Mouse (Mus musculus): ENCODE data around the gene Csnk1g1. TPM values are rescaled to one million over a fixed set of nuclear protein-coding genes. Genes with fewer than 3 reads are reported as not detected.

Gene Csnk1g1
- polyA plus RNA-seq, 1 experiment = 69.5 TPM

DNA sequence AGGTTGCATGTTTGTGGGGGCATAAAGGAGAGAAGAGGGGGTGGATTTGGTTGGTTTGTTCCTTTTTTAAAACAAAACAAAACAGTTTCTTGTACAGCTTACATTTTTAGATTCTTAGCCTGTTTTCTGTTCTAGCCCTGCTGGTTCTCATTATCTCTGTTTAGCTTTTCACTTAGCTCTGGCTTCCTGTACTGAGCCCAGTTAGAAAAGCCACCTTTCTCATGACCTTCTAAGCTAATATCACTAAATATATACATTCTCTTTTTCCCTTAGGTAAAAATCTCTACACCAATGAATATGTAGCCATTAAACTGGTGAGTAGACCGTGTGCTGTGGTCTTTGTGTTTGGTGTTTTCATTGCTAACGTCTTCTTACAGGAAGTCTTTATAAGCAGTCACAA lies 64.5 kb downstream of the Csnk1g1 start:
- Histone ChIP-seq H3K27ac (ENCODE audit: insufficient read depth, low read length) (no peak overlapping the region), H3K4me1 (ENCODE audit: control insufficient read depth, insufficient read depth, low read length) (no peaks in the 10 kb centered on the region), H3K4me3 (ENCODE audit: low read depth, low read length) (no peak overlapping the region), H3K9ac (ENCODE audit: low read depth, poor library complexity, severe bottlenecking) (no peak overlapping the region), H3K36me3 (ENCODE audit: control insufficient read depth, insufficient read depth, low read length, poor library complexity, severe bottlenecking) (no peaks in the 10 kb centered on the region), H3K27me3 (ENCODE audit: control insufficient read depth, insufficient read depth, low read length, poor library complexity, severe bottlenecking) (no peaks in the 10 kb centered on the region), H3K9me3 (replicated peaks; ENCODE audit: control insufficient read depth, insufficient read depth, low read length, poor library complexity, severe bottlenecking) (no peaks in the 10 kb centered on the region)
- TF ChIP-seq CTCF (IDR thresholded peaks at IDR 0.05; ENCODE audit: low read depth, low read length) (no peak), POLR2A (IDR thresholded peaks at IDR 0.05; ENCODE audit: insufficient read depth, low read length) (no peak), EP300 (IDR thresholded peaks at IDR 0.05; ENCODE audit: insufficient read depth, low read depth, low read length) (no peak)

DNA sequence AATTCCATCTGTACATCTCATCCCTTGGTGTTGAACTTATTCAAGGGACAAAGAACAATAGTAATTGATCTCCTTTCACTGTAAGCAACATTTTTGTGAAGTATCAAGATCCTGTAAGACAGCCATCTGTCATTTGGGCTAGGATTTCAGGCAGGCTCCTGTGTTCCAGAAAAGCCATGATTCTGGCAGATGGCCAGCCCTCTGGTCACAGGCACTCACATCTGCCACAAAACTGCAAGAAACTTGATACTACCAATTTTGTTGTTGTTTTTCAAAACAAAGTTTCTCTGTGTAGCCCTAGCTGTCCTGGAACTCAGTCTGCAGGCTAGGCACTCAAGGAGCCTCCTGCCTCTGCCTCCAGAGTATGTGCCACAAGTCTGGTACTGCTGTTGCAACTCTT lies 67.2 kb downstream of the Csnk1g1 start:
- H3K4me1 ChIP-seq (ENCODE audit: control insufficient read depth, insufficient read depth, low read length) = no peaks in the 10 kb centered on the region
- H3K36me3 ChIP-seq (ENCODE audit: control insufficient read depth, insufficient read depth, low read length, poor library complexity, severe bottlenecking) = no peaks in the 10 kb centered on the region
- H3K9me3 ChIP-seq (replicated peaks; ENCODE audit: control insufficient read depth, insufficient read depth, low read length, poor library complexity, severe bottlenecking) = no peaks in the 10 kb centered on the region
- no peak overlapping the region for H3K27ac ChIP-seq (ENCODE audit: insufficient read depth, low read length)
- TF ChIP-seq EP300 (IDR thresholded peaks at IDR 0.05; ENCODE audit: insufficient read depth, low read depth, low read length) = no peak
- no peak for TF ChIP-seq CTCF (IDR thresholded peaks at IDR 0.05; ENCODE audit: low read depth, low read length)
- no peak for TF ChIP-seq POLR2A (IDR thresholded peaks at IDR 0.05; ENCODE audit: insufficient read depth, low read length)
- no peak overlapping the region for H3K4me3 ChIP-seq (ENCODE audit: low read depth, low read length)
- H3K27me3 ChIP-seq (ENCODE audit: control insufficient read depth, insufficient read depth, low read length, poor library complexity, severe bottlenecking) = no peaks in the 10 kb centered on the region
- no peak overlapping the region for H3K9ac ChIP-seq (ENCODE audit: low read depth, poor library complexity, severe bottlenecking)

DNA sequence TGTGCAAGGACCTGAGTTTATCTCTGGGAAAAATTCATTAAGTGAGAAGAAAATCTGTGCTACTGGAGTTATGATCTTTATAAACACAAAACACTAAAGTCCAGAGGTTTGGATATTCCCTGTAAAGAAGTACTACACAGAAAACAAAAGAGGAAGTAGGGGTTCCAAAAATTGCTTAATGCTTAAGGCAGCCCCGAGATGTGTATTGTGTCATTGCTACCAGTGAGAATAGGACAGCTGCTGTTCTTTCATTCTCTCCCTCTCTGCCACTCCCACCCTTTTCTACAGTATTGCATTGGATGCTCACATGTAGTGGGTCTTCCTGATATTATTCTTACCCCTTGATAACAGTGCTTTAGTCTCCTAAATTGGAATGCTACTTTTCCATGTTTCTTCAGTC lies 74.1 kb downstream of the Csnk1g1 start:
- no peak overlapping the region for H3K9ac ChIP-seq (ENCODE audit: low read depth, poor library complexity, severe bottlenecking)
- H3K4me1 ChIP-seq (ENCODE audit: control insufficient read depth, insufficient read depth, low read length) = no peaks in the 10 kb centered on the region
- no peak overlapping the region for H3K4me3 ChIP-seq (ENCODE audit: low read depth, low read length)
- no peaks in the 10 kb centered on the region for H3K36me3 ChIP-seq (ENCODE audit: control insufficient read depth, insufficient read depth, low read length, poor library complexity, severe bottlenecking)
- H3K9me3 ChIP-seq (replicated peaks; ENCODE audit: control insufficient read depth, insufficient read depth, low read length, poor library complexity, severe bottlenecking) = no peaks in the 10 kb centered on the region
- H3K27ac ChIP-seq (ENCODE audit: insufficient read depth, low read length) = no peak overlapping the region
- no peak for TF ChIP-seq POLR2A (IDR thresholded peaks at IDR 0.05; ENCODE audit: insufficient read depth, low read length)
- no peak for TF ChIP-seq EP300 (IDR thresholded peaks at IDR 0.05; ENCODE audit: insufficient read depth, low read depth, low read length)
- TF ChIP-seq CTCF (IDR thresholded peaks at IDR 0.05; ENCODE audit: low read depth, low read length) = no peak
- no peaks in the 10 kb centered on the region for H3K27me3 ChIP-seq (ENCODE audit: control insufficient read depth, insufficient read depth, low read length, poor library complexity, severe bottlenecking)

DNA sequence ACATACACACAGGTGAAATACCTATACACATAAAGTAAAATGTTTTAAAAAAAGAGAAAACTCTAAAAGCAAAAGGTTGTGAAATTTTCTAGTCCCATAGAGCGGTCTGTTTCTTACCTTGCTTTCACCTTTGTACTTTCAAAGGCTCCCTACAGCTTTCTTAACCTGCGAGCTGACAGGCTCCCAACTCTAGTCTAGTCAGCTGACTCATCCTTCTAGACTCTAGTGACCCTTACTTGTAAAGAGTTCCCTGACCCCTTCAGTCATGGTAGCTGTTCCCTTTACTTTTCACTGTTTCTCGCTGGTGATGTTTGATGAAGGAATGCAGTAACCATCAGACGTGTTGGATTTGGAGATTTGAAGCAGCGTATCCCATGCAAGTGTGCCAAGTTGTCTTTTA lies 78.3 kb downstream of the Csnk1g1 start:
- TF ChIP-seq EP300 (IDR thresholded peaks at IDR 0.05; ENCODE audit: insufficient read depth, low read depth, low read length) (no peak), CTCF (IDR thresholded peaks at IDR 0.05; ENCODE audit: low read depth, low read length) (no peak), POLR2A (IDR thresholded peaks at IDR 0.05; ENCODE audit: insufficient read depth, low read length) (no peak)
- H3K4me3 ChIP-seq (ENCODE audit: low read depth, low read length) = no peak overlapping the region
- H3K4me1 ChIP-seq (ENCODE audit: control insufficient read depth, insufficient read depth, low read length) = peaks cover 2% of the 10 kb centered on the region
- no peaks in the 10 kb centered on the region for H3K36me3 ChIP-seq (ENCODE audit: control insufficient read depth, insufficient read depth, low read length, poor library complexity, severe bottlenecking)
- peak overlapping the region; percentile 41; the same call in 1 of the 2 replicates for H3K27ac ChIP-seq (ENCODE audit: insufficient read depth, low read length)
- no peaks in the 10 kb centered on the region for H3K27me3 ChIP-seq (ENCODE audit: control insufficient read depth, insufficient read depth, low read length, poor library complexity, severe bottlenecking)
- no peaks in the 10 kb centered on the region for H3K9me3 ChIP-seq (replicated peaks; ENCODE audit: control insufficient read depth, insufficient read depth, low read length, poor library complexity, severe bottlenecking)
- no peak overlapping the region for H3K9ac ChIP-seq (ENCODE audit: low read depth, poor library complexity, severe bottlenecking)

DNA sequence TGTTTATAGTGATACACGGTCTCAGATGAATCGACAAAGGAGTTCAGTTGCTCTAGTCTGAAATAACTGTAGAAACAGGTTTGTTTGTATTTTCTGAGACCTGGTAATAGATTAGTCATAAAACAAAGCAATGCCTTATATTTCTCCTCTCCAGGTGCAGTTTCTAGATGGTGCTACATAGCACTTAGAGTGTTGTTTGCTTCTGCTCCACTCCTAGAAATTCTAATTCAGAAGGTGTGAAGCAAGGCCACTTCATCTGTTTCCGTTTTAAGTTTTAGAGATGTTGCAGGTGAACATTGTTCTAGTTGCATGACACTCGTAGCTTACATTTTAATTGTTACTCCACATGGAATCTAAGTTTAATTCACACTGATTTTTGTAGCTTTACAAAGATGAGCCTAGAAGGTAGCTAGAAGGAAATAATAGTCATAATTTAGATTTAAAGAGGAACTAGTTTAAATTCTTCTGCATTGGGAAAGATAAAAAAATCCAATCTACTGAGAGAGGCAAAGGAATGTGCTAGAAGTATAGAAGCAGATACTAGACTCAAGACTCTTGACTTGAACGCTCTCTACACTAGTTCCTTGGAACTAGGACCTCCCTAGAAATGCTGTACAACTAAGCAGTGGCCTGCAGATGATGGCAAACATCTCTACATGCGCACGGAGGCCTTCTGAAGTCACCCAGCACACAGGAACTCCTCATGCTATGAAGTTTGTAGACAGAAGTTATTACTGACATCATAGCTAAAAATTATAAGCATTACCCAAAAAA lies 87.1 kb downstream of the Csnk1g1 start:
- no peaks in the 10 kb centered on the region for H3K9me3 ChIP-seq (replicated peaks; ENCODE audit: control insufficient read depth, insufficient read depth, low read length, poor library complexity, severe bottlenecking)
- no peak overlapping the region for H3K4me3 ChIP-seq (ENCODE audit: low read depth, low read length)
- no peaks in the 10 kb centered on the region for H3K4me1 ChIP-seq (ENCODE audit: control insufficient read depth, insufficient read depth, low read length)
- peaks cover 4% of the 10 kb centered on the region for H3K36me3 ChIP-seq (ENCODE audit: control insufficient read depth, insufficient read depth, low read length, poor library complexity, severe bottlenecking)
- no peaks in the 10 kb centered on the region for H3K27me3 ChIP-seq (ENCODE audit: control insufficient read depth, insufficient read depth, low read length, poor library complexity, severe bottlenecking)
- H3K27ac ChIP-seq (ENCODE audit: insufficient read depth, low read length) = no peak overlapping the region
- no peak for TF ChIP-seq CTCF (IDR thresholded peaks at IDR 0.05; ENCODE audit: low read depth, low read length)
- TF ChIP-seq POLR2A (IDR thresholded peaks at IDR 0.05; ENCODE audit: insufficient read depth, low read length) = no peak
- no peak overlapping the region for H3K9ac ChIP-seq (ENCODE audit: low read depth, poor library complexity, severe bottlenecking)

DNA sequence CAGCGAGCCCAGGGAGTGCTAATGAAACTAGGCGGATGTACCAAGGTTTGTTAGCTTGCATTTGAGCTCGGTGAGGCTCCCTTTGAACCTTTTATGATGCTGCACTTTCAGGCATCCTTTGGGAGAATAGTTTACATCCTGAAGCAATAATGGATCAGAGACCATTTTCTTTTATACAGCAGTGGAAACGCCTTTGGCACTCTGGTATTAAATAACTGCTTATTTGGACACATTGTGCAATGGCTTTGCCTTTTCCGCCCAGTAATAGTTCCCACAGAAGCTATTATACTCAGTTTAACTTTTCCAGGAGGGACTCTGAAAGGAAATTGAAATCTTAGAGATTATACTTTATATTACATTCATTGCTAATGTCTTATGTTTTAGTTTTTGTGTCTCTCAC lies 90.2 kb downstream of the Csnk1g1 start:
- H3K9ac ChIP-seq (ENCODE audit: low read depth, poor library complexity, severe bottlenecking) = no peak overlapping the region
- TF ChIP-seq EP300 (IDR thresholded peaks at IDR 0.05; ENCODE audit: insufficient read depth, low read depth, low read length) (no peak), CTCF (IDR thresholded peaks at IDR 0.05; ENCODE audit: low read depth, low read length) (no peak), POLR2A (IDR thresholded peaks at IDR 0.05; ENCODE audit: insufficient read depth, low read length) (no peak)
- H3K27ac ChIP-seq (ENCODE audit: insufficient read depth, low read length) = no peak overlapping the region
- H3K27me3 ChIP-seq (ENCODE audit: control insufficient read depth, insufficient read depth, low read length, poor library complexity, severe bottlenecking) = no peaks in the 10 kb centered on the region
- H3K36me3 ChIP-seq (ENCODE audit: control insufficient read depth, insufficient read depth, low read length, poor library complexity, severe bottlenecking) = peaks cover 12% of the 10 kb centered on the region
- no peaks in the 10 kb centered on the region for H3K9me3 ChIP-seq (replicated peaks; ENCODE audit: control insufficient read depth, insufficient read depth, low read length, poor library complexity, severe bottlenecking)
- no peak overlapping the region for H3K4me3 ChIP-seq (ENCODE audit: low read depth, low read length)
- no peaks in the 10 kb centered on the region for H3K4me1 ChIP-seq (ENCODE audit: control insufficient read depth, insufficient read depth, low read length)
